Mouse (Mus musculus) liver, adult 2 months (tissue): Measurements from ENCODE around the gene Rnaset2a.
"Not testable (repeated sequence)": the region's sequence is repeated elsewhere in the genome, so short reads cannot be mapped to it uniquely, and the experiment has no call there.

Experiments
- CTCF ChIP-seq: fragments of 200-500 bp; IDR thresholded peaks from 2 replicates; pipeline ENCODE4 v1.5.1; 2011; ENCODE audit warnings: low read depth, low read length, control low read depth
- POLR2A ChIP-seq: fragments of 200-500 bp; IDR thresholded peaks from 2 replicates; pipeline ENCODE4 v1.6.1; 2011; ENCODE audit warnings: low read length, control low read depth; ENCODE audit not compliant: insufficient read depth; ENCODE audit errors: extremely low read depth

DNA sequence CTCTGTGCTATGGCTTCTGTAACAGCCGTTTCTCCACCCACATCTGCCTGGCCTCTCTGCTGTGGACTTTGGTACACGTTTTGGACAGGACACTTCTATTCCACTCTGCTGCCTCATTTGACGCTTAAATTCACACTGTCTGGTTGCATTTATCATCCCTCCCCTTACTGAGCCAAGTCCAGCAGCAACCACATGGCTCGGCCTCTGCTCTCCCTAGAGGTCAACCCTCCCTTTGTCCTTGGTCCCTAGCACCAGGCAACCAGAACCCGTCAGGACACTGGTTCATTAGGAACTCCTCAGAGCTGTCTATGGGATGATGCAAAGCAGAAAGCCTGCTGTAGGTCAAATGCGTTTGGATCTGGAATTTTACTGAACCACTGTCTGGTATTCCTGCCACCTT, 17.0 kb downstream of the Rnaset2a start:
- not testable (repeated sequence) for TF ChIP-seq CTCF, POLR2A
